Mouse (Mus musculus) olfactory bulb, adult 2 months (tissue): Measurements from ENCODE around the gene Rcn2.

Experiments
- CTCF ChIP-seq: fragments of 200-500 bp; IDR thresholded peaks from 2 replicates; pipeline ENCODE4 v1.5.1; 2012; ENCODE audit warnings: low read depth, mild to moderate bottlenecking, low read length, moderate library complexity; ENCODE audit not compliant: insufficient read depth
- POLR2A ChIP-seq: fragments of 200-500 bp; IDR thresholded peaks from 2 replicates; pipeline ENCODE4 v1.6.1; 2012; ENCODE audit warnings: mild to moderate bottlenecking, low read depth, low read length, moderate library complexity; ENCODE audit not compliant: insufficient read depth

GRCm38 (mm10) chr9:56053796-56054195 lies 12.2 kb downstream of the Rcn2 start:
- TF ChIP-seq POLR2A (no peak), CTCF (no peak)
